Mouse (Mus musculus) megakaryocyte-erythroid progenitor cell, adult 5-6 weeks (primary cell): ENCODE data around the gene Lpp. TPM values are rescaled to one million over a fixed set of nuclear protein-coding genes. Genes with fewer than 3 reads are reported as not detected.

Experiments used
- ATAC-seq: replicated peaks from 2 replicates; pipeline ENCODE4 v1.8.0; 2016; ENCODE audit warnings: mild to moderate bottlenecking, inconsistent platforms; ENCODE audit not compliant: severe bottlenecking, poor library complexity, low FRiP score, low TSS enrichment
- total RNA-seq, 2 experiments: library from RNA; stranded (forward) in 1 of 2; stranded (reverse) in 1 of 2; fragments of 200-1000, 215-1000 nt in 1 of 2; fragments of >200 nt in 1 of 2; fragmentation: Nextera tagmentation in 1 of 2; gene quantifications; 2 replicates each; pipeline ENCODE4 v1.2.3; 2014 to 2017

The Lpp gene
- total RNA-seq, 2 experiments from 2014 or later, result 0.47 to 3.3 TPM

DNA sequence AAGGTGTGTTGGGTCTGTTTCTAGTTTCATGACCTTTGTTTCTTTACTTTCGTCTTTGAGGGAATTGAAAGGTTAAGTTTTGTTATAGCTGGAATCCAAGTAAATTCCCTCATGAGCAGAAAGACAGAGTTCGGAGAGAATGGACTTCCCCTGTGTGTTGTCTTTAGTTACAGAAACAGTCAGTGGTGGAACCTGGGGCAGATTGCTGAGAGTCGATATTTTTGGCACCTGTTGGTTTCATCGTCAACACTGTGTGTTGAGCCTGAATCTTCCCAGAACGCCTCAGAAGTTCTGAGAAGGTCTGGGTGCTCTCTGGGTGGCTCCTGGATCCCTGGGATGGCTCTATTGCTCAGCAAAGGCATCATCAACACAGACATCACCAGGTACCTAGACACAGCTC, 201.2 kb downstream of the Lpp start:
- ATAC-seq, result no peak

GRCm38 (mm10) chr16:24595493-24595892, 202.2 kb downstream of the Lpp start:
- no peak for ATAC-seq

- ATAC-seq, result no peak
Measured at GRCm38 (mm10) chr16:24598567-24598966, 205.3 kb downstream of the Lpp start.

DNA sequence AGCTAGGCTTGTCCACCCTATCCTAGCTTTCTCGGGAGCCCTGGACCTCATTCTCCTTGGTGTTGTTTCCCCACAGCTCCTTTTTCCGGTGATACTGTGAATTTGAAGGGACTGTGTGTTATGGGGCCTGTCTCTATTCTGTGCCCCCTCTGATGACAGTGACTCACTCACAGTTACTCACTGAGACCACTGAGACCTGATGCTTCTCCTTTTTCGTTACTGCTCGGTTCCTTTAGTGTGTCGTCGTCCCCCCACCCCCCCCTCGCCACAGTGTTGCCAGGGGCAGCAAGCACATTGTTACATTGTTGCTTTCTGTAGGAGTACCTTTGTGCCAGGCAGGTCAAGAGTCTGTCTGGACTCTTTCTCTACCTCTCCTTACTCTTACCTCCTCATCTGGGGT, 206.5 kb downstream of the Lpp start:
- ATAC-seq, result no peak

DNA sequence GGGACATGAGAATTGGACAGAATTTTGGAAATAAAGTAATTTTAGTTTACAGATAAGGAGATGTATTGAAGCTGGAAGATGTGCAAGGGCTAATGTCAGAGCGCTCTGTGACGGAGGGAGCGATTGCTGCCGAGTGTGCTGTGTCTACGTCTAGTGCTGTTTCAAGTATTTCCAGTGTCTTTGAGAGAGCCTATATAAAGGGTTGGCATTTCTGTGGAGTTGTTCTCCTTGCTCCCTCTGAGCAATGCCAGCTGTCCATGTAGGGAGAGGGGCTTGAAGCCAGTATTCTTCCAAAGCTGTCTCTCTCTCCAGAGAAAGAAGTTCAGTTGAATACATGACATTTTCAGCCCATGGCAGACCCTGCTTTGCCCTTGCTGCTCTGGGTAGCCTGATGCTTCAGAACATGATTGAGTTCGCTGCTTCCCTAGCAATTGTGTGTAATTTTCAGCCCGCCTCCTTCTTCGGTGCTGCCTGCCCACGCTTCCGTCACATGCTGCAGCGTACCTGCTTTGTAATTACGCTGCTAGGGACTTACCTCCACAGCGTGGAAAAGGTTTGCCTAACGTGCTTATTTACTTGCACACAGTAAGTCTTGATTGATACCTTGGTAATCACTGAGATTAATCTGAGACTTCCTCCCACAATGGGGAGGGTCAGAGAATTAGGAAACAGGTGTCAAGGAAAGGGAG, 207.1 kb downstream of the Lpp start:
- ATAC-seq, result no peak

- ATAC-seq, result no peak
Measured at GRCm38 (mm10) chr16:24603342-24603741, 210.0 kb downstream of the Lpp start.

- no peak for ATAC-seq
Measured at GRCm38 (mm10) chr16:24607896-24608457, 214.7 kb downstream of the Lpp start.

DNA sequence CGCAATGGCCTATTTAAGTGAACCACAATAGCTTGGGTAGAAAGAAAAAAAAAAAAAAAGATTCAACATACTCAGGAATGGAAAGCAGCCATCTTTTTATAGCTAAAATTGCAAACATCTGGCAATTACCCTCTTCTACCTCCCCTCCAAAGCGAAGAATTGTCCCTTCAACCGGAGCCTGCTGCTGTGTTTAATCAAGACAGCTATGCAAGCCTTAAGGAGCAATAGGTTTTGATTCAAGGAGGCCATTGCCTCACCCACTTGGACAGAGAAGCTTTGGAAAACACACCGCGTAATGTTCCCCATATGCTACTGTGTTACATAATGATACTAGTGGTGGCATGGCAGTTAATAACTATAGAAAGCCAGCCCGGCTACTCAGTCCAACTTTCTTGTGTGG, 226.2 kb downstream of the Lpp start:
- ATAC-seq, result no peak

GRCm38 (mm10) chr16:24620021-24620420, 226.7 kb downstream of the Lpp start:
- ATAC-seq, result no peak

- ATAC-seq, result no peak
Measured at GRCm38 (mm10) chr16:24622226-24623194, 229.2 kb downstream of the Lpp start.

- ATAC-seq, result no peak
Measured at GRCm38 (mm10) chr16:24624335-24624734, 231.0 kb downstream of the Lpp start.

DNA sequence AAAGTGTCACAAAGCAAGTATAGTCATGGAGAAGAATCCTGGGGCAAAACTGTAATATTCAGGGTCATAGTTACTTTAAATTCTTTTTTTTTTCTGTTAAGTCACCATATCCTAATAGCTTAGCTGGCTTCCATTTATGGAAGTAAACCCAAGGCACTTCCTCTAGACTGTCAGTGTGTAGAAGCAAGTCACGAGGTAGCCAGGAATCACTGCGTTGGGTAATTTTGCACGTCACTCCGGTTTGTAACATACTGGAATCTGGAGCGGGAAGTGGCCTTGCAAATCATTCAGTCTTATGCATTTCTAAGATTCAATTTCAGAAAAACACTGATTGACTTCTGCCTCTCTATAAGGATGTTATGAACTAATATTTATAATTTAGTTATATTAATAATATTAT, 232.3 kb downstream of the Lpp start:
- no peak for ATAC-seq

- no peak for ATAC-seq
Measured at GRCm38 (mm10) chr16:24628779-24629178, 235.5 kb downstream of the Lpp start.

DNA sequence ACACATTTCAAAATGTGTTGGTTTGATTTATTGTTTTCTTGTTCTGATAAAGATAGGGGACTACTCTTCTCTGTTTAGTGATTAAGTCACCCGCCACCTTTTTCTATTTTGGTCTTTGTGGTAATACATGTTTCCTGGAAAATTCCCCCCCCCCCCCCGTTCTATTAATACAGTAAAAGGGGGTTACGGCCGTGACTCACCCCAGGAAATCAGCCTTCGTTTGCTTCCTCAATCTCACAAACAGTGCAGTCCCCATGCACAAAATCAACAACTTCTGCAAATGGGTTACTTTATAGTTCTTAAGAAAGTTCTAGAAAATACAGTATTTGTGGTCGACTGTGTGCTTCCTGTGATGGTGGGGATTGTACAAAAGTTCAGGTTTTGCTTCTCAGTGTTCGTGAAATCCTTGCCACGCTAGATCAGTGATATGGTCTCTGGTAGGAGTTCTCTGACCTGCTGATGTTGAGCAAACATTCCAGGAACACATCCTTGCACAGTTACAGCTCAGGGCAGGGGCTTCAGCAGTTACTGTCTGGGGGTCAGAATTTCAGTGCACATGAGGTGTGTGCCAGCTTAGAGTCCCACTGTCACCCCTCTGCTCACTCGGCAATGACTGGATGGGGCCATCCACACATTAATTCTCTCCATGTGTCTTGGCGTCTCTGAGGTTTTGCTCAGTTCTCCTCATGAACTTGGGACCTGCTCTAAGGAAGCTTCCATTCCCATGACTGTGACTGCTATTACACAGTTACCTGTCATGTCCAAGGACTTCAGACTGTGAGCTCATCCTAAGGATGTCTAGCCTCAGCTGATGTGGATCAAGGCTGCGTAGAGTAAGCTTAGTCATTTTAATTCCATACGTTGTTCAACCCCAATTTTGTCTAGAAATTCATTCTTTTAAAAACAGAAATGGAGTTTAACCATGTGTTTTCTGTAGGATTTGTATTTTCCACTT, 236.2 kb downstream of the Lpp start:
- no peak for ATAC-seq

DNA sequence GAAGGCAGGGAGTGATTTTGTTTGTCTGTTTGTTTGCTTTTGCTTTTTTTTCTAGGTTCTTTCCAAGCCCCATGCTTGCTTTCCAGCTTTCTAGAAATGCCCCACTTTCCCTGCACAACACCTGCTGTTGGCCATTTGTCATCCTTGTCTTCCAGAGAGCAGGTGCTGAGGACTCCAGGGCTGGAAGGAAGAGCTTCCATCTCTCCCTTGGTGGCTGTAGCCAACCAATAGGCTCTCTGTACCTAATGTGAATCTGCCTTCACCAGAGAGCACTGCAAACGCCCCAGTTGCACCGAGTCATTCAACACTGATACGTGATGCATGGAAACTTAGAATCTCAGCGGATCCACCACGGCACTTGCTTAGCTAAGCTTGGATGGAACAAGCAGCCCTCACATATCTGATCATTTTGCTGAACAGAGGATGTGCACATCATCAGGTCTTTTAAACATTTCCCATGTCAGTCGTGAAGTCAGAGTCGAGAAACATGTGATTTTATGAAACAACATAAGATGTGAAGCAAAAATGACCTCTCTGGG, 242.1 kb downstream of the Lpp start:
- ATAC-seq, result no peak

- no peak for ATAC-seq
Measured at GRCm38 (mm10) chr16:24636894-24637293, 243.6 kb downstream of the Lpp start.

DNA sequence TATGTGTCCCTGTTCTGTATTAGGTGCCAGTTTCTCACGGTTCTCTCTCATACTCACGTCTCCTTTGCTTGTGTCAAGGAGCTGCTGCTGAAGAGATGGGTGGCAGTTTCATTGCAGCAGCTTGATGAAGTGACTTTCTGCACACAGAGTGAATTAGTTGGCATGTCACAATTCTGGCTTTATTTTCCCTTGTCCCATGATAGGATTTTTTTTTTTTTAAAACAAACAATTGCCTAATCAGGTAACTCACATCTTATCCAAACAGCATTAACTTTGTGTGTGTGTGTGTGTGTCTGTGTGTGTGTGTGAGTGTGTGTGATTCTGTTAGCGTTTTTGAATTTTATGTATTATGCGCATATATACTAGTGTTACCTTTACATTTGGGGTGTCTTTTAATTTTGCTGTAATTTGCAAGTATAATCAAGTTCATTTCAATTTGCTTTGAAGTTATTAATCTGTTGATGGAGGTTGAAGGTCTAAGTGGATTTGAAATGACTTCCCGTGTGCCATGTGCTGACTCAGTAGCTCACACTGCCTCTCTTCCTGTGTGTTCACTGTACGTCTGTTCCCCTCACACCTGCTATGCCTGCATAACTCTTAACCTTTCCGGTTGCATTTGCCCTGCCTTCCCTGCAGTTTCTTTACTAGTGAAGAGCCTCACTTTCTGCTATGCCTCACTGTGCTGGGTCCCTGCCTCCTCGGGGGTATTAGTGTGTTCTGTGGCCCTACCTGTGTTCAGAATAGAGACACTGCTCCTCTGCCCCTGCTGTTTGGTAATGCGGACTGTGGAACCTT, 247.9 kb downstream of the Lpp start:
- ATAC-seq, result no peak

DNA sequence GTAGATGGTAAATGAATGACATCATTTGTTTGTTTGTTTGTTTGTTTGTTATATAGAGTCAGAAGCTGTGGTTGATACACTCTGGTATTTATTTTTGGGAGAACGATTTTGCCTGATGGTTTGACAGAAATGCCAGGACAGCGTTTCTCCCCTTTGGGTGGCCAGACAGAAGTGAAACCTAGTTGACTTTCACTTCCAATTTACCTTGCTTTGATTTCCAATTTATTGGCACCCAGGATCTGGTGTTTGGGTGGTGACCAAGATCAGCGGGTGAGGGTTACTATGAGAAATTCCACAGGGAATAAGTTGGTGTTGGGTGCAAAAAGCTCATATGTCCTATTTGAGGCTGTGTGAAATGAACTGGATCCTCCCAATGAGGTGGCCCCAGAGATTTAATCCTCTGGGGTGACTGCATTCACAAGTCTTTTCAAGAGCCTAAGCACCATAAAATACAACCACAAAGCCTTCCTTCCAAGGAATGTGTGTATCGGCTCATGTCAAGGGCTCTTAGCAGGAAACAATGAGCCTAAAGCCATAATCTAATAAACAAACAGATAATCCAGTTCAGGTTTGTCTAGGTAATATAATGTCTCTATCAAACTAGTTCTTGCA, 249.8 kb downstream of the Lpp start:
- ATAC-seq, result no peak
